Mouse (Mus musculus) naive thymus-derived CD4-positive, alpha-beta T cell, adult 2 months (primary cell): ENCODE results near the gene Taz.

Experiments
- DNase-seq: peaks from one replicate; pipeline ENCODE4 v3.0.0-alpha.2; 2011; ENCODE audit warnings: low read depth

Gene Taz

DNA sequence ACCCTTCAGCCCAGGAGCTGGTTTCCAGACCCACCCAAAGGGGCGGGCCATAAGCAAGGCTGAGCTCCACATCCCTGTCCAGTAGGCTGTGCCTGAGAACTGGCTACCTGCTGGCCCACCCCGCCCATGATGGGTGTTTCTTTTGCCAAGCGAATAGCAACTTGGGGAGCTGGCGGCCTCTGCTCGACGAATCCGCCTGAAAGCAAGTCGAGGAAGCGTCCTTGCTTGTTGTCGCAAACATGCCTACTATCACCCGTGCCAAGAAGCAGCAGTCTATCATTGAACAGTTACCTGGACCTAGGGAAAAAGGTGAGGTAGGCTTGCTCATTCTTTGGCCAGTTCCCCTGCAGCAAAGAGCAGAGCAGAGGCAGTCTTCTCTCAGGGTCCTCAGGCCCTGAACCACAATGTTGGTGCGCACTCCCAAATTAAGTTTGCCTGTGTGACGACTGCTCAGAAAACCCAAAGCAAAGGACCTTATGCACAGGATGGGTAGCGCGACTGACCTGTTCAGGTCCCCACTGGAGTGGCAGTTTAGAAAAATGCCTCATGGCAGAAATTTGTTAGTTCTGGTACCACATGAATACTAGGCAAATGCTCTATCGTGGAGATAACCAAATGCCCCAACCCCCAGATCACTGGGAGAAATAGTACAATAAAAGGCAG is at the start of gene Taz, which contains the start of gene Dnase1l1:
Taz (plus strand) TSS at position 181 of the 663 bp plus-strand sequence.
Dnase1l1 (minus strand) TSS at position 606 of the 663 bp plus-strand sequence.
- peak; percentile 67 for DNase-seq

DNA sequence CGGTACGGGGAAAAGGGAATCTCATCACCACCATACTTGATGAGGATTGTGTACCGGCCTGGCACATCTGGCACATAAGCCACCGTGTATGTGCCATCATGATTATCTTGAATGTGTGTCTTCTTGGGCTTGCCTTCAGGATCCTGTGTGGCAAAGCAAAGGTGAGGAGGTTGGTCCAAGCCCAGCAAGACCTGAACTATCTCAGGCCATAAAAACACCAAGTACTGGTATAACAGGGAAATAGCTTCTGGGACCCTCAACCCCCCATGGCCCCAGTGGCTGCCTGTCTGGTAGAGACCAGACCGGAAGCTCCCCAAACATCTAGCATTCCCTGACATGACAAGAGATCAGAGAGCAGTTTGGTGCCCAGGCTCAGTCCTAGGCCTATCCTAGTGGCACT is 48.5 kb upstream of the Taz start:
- no peak for DNase-seq

- no peak for DNase-seq
Observed at GRCm38 (mm10) chrX:74240332-74240731, 41.4 kb upstream of the Taz start.

- no peak for DNase-seq
Observed at GRCm38 (mm10) chrX:74243396-74243795, 38.3 kb upstream of the Taz start.

DNA sequence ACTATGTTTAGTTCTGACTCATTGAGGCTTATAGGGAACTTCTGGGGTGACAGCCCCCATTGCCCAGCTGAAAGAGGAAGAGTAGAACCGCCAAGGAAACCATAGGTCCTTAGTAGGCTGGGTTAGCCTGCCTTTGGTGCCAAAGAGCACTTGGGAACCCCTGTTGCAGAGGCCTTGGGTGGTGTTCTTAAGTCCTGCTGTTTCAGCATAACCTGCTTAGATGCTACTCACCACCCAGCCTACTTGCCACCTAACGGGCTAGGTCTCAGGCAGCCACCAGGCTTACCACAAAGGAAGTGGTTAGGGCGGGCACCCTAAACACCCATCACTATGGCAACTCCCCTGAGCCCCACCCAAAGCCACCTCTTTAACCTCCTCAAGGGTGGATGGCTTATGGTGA is 37.9 kb upstream of the Taz start:
- DNase-seq, result peak; percentile 87

GRCm38 (mm10) chrX:74244614-74245083 is 37.1 kb upstream of the Taz start:
- peak; percentile 48 for DNase-seq

DNA sequence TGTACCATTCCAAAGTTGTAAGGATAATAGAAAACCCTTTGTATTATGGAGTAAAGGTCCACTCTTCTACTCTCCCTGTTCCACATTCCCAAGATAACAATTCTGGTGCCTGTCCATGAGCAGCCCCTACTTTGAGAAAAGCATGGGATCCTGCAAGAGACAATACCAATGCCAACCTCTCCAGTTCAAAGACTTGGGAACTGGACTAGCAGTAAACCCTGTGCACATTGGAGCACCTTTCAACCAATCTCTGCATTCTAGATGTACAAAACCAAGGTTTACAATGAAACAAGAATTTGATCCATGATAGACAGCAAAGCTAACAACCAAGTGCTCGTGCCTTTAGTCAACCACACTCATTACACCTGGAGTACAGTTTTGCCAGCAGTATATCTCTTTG is 36.6 kb upstream of the Taz start:
- DNase-seq, result no peak

- peak; percentile 65 for DNase-seq
Observed at GRCm38 (mm10) chrX:74245687-74246086, 36.0 kb upstream of the Taz start.

- peak; percentile 90 for DNase-seq
Observed at GRCm38 (mm10) chrX:74246213-74246681, 35.5 kb upstream of the Taz start.

DNA sequence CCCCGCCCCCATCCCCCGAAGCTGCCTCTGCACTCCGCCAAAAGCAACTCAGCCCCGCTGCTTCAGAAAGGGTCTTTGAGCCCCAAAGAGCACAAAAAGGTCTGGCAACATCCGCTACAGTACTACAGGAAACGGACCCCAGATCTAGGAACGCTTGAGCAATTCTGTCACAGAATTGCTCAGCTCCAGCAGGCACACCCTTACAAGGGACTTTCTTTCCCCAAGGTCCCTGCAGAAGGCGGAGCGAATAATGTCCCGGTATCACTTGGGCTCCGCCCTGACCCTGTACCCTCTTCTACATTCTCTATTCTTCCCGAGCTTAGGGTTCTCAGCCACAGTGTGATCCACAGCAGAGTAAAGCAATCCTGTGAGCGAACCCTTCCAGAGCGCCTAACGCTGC is 35.0 kb upstream of the Taz start:
- DNase-seq, result no peak

DNA sequence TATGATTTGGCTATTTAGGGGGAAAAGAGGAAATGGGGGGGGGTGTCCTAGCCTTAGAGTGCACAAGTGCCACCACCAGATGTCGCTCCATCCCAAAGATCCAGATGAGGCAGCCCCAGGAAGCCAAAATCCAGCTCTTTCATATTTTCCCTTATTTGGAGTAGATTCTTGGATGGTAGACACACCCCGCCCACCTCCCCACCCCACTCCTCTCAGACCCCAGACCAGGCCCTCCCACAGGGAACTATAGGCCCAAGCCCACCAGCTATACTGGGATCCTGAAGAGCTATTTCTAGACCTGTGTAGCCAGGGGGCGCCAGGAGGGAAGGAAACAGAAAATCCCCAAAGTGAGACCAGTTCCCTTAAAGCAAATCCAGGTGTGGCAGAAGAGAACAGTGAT is 33.1 kb upstream of the Taz start:
- peak; percentile 74 for DNase-seq

DNA sequence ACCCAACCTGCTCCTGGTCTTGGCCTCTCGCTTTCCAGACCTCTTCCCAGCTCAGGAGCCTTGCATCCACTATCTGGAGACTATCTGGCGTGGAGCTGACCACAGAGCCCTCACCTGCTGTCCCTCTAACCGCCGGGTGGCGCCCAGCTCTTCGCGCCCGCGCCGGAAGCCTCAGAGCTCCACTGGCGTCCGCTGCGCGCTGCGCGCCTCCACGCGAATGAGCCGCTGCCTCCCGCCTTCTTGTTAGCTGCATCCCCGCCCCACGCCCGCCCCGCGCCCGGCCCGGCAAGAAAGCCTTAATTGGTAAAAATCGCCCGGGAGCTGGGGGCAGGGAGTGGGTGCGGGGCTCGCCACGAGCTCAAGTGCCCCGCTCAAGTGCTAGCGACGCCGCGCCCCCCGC is 32.1 kb upstream of the Taz start, which contains the start of gene Flna:
Flna (minus strand) TSS at position 206 of the 400 bp plus-strand sequence.
- DNase-seq, result peak; percentile 72

- peak; percentile 93 for DNase-seq
Observed at GRCm38 (mm10) chrX:74254153-74254887, 27.4 kb upstream of the Taz start, which contains the start of gene Emd. Gene Emd, plus strand, starts transcription at chrX:74254687.

- DNase-seq, result no peak
Observed at GRCm38 (mm10) chrX:74254888-74255565, 26.7 kb upstream of the Taz start.

DNA sequence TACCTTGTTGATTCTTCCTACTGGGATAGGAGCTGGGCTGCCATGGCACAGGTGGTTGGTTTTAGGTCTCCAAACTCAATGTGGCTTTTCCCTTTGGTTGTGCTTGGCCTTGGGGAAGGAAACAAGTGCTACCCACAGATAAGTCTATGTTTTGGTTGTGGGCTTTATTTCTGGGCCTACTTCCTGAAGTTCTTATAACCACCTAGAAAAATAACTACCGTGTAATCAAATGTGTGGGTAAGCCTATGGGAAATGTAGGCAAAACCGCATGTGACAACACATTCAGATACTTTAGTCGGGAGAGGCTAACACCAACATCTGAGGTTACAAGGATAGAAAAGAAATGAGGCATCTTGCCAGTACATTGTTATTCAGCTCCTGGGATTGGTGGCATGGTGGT is 24.0 kb upstream of the Taz start:
- no peak for DNase-seq

- DNase-seq, result no peak
Observed at GRCm38 (mm10) chrX:74269736-74270061, 12.0 kb upstream of the Taz start.

- DNase-seq, result peak; percentile 97
Observed at GRCm38 (mm10) chrX:74270062-74270901, 11.4 kb upstream of the Taz start, which contains the start of gene Rpl10. Gene Rpl10, plus strand, starts transcription at chrX:74270812.

- peak; percentile 54 for DNase-seq
Observed at GRCm38 (mm10) chrX:74270902-74271551, 10.7 kb upstream of the Taz start.

GRCm38 (mm10) chrX:74273422-74274322 is 8.0 kb upstream of the Taz start:
- DNase-seq, result no peak

GRCm38 (mm10) chrX:74277916-74278315 is 3.8 kb upstream of the Taz start:
- DNase-seq, result no peak
